Mouse (Mus musculus) G1E (cell line): Measurements from ENCODE around the gene Rgs9.

Experiments
- CTCF ChIP-seq: IDR thresholded peaks from 2 replicates; pipeline ENCODE4 v1.5.1; 2012; ENCODE audit warnings: low read depth, low read length, inconsistent platforms, mixed read lengths
- GATA1 ChIP-seq: IDR thresholded peaks from 2 replicates; pipeline ENCODE4 v1.6.1; 2012; ENCODE audit warnings: borderline replicate concordance, low read length, inconsistent platforms, mixed read lengths
- GATA2 ChIP-seq: IDR thresholded peaks from 2 replicates; pipeline ENCODE4 v1.6.1; 2012; ENCODE audit warnings: low read depth, low read length, inconsistent platforms, borderline replicate concordance
- TAL1 ChIP-seq: conservative IDR thresholded peaks from 2 replicates; pipeline ENCODE4 v1.6.1; 2012; ENCODE audit warnings: low read depth, low read length, inconsistent platforms, mixed read lengths

DNA sequence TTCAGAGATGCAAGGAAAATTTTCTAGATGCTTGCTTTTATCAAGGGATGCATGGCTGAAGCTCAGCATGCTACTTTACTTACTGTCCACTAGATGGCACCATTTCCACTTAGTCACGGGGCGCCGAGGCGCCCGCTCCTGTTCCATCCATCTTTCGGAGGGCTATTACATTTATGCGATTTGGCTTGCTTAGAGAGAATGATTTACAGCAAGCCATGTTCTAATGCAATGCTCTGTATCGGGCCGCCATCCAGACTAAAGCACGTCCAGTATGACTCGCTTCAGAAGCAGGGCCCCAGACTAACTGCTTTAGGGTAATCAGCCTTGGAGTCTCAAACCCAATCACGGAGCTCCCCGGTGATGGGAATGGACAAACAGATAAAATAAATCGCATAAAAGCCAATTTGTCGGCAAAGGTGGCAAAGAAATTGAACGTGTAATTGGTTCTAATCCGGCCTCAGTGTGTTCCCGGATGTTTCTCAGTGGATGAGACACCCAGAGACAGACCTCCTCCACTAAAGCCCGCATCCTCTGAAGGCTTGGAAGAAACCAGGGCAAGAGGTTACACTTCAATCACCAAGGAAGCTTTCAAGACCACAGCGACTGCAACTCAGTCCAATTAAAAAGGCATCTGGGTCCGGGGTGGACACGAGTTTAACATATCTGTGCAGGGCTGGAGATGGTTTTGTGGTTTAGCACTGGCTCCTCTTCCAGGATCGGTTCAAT, 53.1 kb downstream of the Rgs9 start:
- TF ChIP-seq GATA1: no peak
- TF ChIP-seq CTCF: peak; percentile 49; the same call in 1 of the 2 replicates
- no peak for TF ChIP-seq GATA2
- TF ChIP-seq TAL1: no peak
